Mouse (Mus musculus): ENCODE measurements around the gene Galntl6. TPM values are rescaled to one million over a fixed set of nuclear protein-coding genes. Genes with fewer than 3 reads are reported as not detected.

Gene Galntl6
- polyA plus RNA-seq, 1 experiment from 2014 or later: 0.12 TPM

DNA sequence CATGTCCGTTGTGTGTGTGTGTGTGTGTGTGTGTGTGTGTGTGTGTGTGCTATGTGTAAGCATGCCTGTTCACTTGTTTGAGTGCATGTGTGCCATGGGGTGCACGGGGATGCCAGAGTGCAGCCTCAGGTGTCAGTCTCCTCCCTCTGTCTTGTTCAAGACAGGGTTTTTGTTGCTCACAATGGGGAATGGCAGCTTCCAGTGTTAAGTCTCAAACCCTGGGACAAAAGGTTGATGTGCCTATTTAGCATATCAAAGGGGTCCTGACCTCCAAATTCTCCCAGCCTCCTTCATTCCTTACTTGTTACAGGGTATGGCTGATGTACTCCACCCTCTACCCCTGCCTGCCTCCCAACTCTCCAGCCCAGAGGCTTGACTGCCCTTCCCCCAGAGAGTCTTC is 1179.6 kb downstream of the Galntl6 start:
- Histone ChIP-seq H3K4me3 (ENCODE audit: low read depth, low read length) (no peak overlapping the region), H3K9ac (no peak overlapping the region), H3K4me2 (no peak overlapping the region), H3K27ac (ENCODE audit: low read depth) (no peak overlapping the region), H3K4me1 (ENCODE audit: insufficient read depth) (no peaks in the 10 kb centered on the region), H3K36me3 (ENCODE audit: insufficient read depth) (no peaks in the 10 kb centered on the region), H3K9me3 (ENCODE audit: low read depth, low read length) (no peaks in the 10 kb centered on the region), H3K27me3 (ENCODE audit: insufficient read depth, low read length) (no peaks in the 10 kb centered on the region)
- 34% methylated on average over 2 of the region's 2 CpGs for WGBS
- no peak for TF ChIP-seq CTCF (IDR thresholded peaks at IDR 0.05; ENCODE audit: low read depth)
- DNase-seq (no peak), ATAC-seq (ENCODE audit: insufficient read depth) (no peak)

DNA sequence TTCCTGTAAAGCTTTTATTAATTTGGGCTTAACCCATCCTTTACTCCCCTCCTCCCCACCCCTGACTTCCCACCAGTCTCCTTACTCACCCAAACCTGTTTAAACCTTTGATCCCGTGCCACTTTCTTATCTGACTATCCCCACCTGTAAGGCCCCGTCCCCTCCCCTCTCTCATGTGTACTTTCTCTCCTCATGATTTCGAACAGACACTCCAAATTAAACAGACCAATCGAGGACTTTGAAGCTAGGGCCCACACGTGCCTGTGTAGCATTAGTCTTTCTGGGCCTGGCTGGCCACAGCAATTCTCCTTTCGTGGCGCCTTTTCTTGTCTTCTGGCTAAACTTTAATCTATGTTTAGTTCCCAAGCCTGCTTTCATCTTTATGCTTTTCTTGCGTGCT is 1180.8 kb downstream of the Galntl6 start:
- H3K9me3 ChIP-seq (ENCODE audit: low read depth, low read length): no peaks in the 10 kb centered on the region
- H3K4me2 ChIP-seq: no peak overlapping the region
- H3K27me3 ChIP-seq (ENCODE audit: insufficient read depth, low read length): no peaks in the 10 kb centered on the region
- DNase-seq (peak; percentile 4), ATAC-seq (ENCODE audit: insufficient read depth) (no peak)
- no peaks in the 10 kb centered on the region for H3K4me1 ChIP-seq (ENCODE audit: insufficient read depth)
- H3K4me3 ChIP-seq (ENCODE audit: low read depth, low read length): no peak overlapping the region
- H3K27ac ChIP-seq (ENCODE audit: low read depth): no peak overlapping the region
- no peak overlapping the region for H3K9ac ChIP-seq
- TF ChIP-seq CTCF (IDR thresholded peaks at IDR 0.05; ENCODE audit: low read depth): no peak
- H3K36me3 ChIP-seq (ENCODE audit: insufficient read depth): no peaks in the 10 kb centered on the region
- 46% methylated on average over 8 of the region's 8 CpGs for WGBS

DNA sequence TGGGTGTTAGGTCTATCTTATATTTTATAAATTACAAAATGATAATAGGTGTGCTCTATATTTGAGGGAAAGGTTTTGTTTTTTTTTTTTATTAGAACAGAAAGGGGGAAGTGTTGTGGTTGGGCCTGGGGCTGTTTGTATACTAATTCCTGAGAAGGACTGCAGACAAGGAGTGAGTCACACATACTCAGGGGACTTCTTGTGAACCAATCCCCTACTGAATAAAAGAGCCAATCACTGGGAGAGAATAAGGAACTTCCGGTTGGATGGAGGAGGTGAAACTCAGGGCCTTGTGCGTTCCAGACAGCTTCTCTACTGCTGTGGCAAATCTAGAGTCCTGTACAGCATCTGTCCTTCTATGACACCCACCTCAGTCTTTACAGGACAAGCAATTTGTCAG is 1184.2 kb downstream of the Galntl6 start:
- H3K27me3 ChIP-seq (ENCODE audit: insufficient read depth, low read length): no peaks in the 10 kb centered on the region
- DNase-seq: no peak
- H3K9ac ChIP-seq: no peak overlapping the region
- no peak overlapping the region for H3K4me3 ChIP-seq (ENCODE audit: low read depth, low read length)
- H3K36me3 ChIP-seq (ENCODE audit: insufficient read depth): no peaks in the 10 kb centered on the region
- 85% methylated on average over 2 of the region's 2 CpGs for WGBS
- no peaks in the 10 kb centered on the region for H3K9me3 ChIP-seq (ENCODE audit: low read depth, low read length)
- no peak overlapping the region for H3K27ac ChIP-seq (ENCODE audit: low read depth)
- ATAC-seq (ENCODE audit: insufficient read depth): no peak
- no peak overlapping the region for H3K4me2 ChIP-seq
- no peaks in the 10 kb centered on the region for H3K4me1 ChIP-seq (ENCODE audit: insufficient read depth)
- no peak for TF ChIP-seq CTCF (IDR thresholded peaks at IDR 0.05; ENCODE audit: low read depth)

GRCm38 (mm10) chr8:57724843-57725627 is 1187.4 kb downstream of the Galntl6 start:
- Histone ChIP-seq H3K9ac (no peak overlapping the region), H3K4me2 (no peak overlapping the region), H3K9me3 (ENCODE audit: low read depth, low read length) (no peaks in the 10 kb centered on the region), H3K36me3 (ENCODE audit: insufficient read depth) (no peaks in the 10 kb centered on the region), H3K4me1 (ENCODE audit: insufficient read depth) (no peaks in the 10 kb centered on the region), H3K27me3 (ENCODE audit: insufficient read depth, low read length) (no peaks in the 10 kb centered on the region), H3K27ac (ENCODE audit: low read depth) (no peak overlapping the region), H3K4me3 (ENCODE audit: low read depth, low read length) (no peak overlapping the region)
- 83% methylated on average over 13 of the region's 13 CpGs for WGBS
- no peak for DNase-seq
- no peak for ATAC-seq (ENCODE audit: insufficient read depth)
- TF ChIP-seq CTCF (IDR thresholded peaks at IDR 0.05; ENCODE audit: low read depth): no peak

Other genes starting within 250 kb of the Galntl6 start
- gene BC030500, start 885 bp downstream of the Galntl6 start, polyA plus RNA-seq (2014; fragmentation: Nextera tagmentation; extraction: Ambion mirVana): 0.62 TPM in 2 replicates